Mouse (Mus musculus): ENCODE measurements around the gene Galnt2. TPM values are rescaled to one million over a fixed set of nuclear protein-coding genes. Genes with fewer than 3 reads are reported as not detected.

Gene Galnt2
- polyA plus RNA-seq, 1 experiment: 17.6 TPM

DNA sequence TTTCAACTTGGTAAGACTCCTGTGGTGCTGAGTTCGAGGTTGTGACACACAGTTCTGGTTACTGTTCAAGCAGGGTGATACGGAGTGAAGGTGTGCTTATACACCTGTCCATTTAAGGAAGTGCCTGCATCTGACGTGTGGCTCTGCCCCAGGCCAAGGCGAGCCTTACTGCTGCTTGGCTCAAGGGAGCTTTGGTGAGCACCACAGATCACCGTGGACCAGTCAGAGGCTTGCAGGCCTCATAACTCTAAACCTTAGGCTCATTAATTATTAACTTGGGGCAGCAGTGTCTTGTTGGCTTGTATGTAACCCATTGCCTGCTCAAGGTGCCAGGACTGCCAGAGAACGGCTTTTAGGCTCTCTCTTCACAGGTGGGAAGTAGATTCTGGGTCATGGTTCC lies 17.5 kb downstream of the Galnt2 start:
- WGBS: 85% methylated on average over 6 of the region's 6 CpGs

DNA sequence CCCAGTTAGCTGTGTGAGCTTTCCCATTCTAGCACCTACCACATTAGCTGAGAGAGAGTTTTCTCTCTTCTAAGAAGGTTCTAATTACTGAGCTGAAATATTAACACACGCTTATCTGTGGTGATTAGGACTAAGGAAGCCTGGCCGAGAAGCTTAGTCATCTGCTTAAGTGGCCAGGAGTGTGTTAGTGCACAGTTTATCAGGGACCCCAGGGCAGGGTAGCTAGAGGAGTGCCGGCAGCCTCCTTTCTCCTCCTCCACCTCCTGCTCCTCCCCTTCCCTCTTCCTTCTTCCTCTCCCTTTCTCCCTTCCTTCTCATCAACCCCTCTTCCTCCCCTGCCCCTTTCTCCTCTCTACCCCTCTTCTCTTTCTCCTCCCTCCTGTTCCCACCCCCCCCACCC lies 19.1 kb downstream of the Galnt2 start:
- Histone ChIP-seq H3K4me1 (ENCODE audit: control insufficient read depth, insufficient read depth, low read length) (peaks cover 21% of the 10 kb centered on the region), H3K4me3 (replicated peaks; ENCODE audit: extremely low read depth, low read depth, low read length) (no peak overlapping the region)
- 55% methylated on average over 3 of the region's 3 CpGs for WGBS
- no peak for DNase-seq
- TF ChIP-seq CTCF (IDR thresholded peaks at IDR 0.05; ENCODE audit: insufficient read depth, low read length) (no peak), POLR2A (IDR thresholded peaks at IDR 0.05; ENCODE audit: borderline replicate concordance, extremely low read depth, low read depth, low read length) (no peak)

More for the DNA sequence above, 17.5 kb downstream of the Galnt2 start:
- no peak overlapping the region for H3K4me3 ChIP-seq (replicated peaks; ENCODE audit: extremely low read depth, low read depth, low read length)
- TF ChIP-seq POLR2A (IDR thresholded peaks at IDR 0.05; ENCODE audit: borderline replicate concordance, extremely low read depth, low read depth, low read length) (no peak), CTCF (IDR thresholded peaks at IDR 0.05; ENCODE audit: insufficient read depth, low read length) (no peak)
- DNase-seq: no peak
- H3K4me1 ChIP-seq (ENCODE audit: control insufficient read depth, insufficient read depth, low read length): peaks cover 21% of the 10 kb centered on the region

DNA sequence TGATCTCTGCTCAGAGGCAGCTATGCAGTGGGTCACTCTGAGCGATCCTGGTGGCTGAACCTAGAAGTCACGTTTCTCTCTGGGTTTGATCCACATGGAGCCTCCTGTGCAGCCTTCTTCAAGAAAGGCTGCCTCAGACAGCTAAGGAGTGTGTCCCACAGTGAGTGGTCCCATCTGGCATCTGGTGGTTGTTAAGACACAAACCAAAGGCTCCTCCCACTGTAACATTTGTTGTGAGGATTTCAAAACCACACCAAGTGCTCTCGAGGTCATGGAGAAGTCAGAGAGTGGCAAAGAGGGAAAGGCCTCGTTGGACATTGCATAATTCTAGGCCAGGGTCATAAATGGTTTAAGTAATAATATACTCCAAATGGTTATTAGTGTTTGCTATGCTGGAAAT lies 19.6 kb downstream of the Galnt2 start:
- Histone ChIP-seq H3K4me1 (ENCODE audit: control insufficient read depth, insufficient read depth, low read length) (peaks cover 21% of the 10 kb centered on the region), H3K4me3 (replicated peaks; ENCODE audit: extremely low read depth, low read depth, low read length) (no peak overlapping the region)
- 40% methylated on average over 4 of the region's 4 CpGs for WGBS
- TF ChIP-seq POLR2A (IDR thresholded peaks at IDR 0.05; ENCODE audit: borderline replicate concordance, extremely low read depth, low read depth, low read length) (peak; percentile 48; the same call in 1 of the 2 replicates), CTCF (IDR thresholded peaks at IDR 0.05; ENCODE audit: insufficient read depth, low read length) (no peak)
- peak; percentile 54 for DNase-seq

GRCm38 (mm10) chr8:124252533-124252950 lies 21.4 kb downstream of the Galnt2 start:
- WGBS: 62% methylated on average over 5 of the region's 5 CpGs
- Histone ChIP-seq H3K4me1 (ENCODE audit: control insufficient read depth, insufficient read depth, low read length) (peaks cover 23% of the 10 kb centered on the region), H3K4me3 (replicated peaks; ENCODE audit: extremely low read depth, low read depth, low read length) (no peak overlapping the region)
- TF ChIP-seq POLR2A (IDR thresholded peaks at IDR 0.05; ENCODE audit: borderline replicate concordance, extremely low read depth, low read depth, low read length) (no peak), CTCF (IDR thresholded peaks at IDR 0.05; ENCODE audit: insufficient read depth, low read length) (no peak)
- peak; percentile 42 for DNase-seq

DNA sequence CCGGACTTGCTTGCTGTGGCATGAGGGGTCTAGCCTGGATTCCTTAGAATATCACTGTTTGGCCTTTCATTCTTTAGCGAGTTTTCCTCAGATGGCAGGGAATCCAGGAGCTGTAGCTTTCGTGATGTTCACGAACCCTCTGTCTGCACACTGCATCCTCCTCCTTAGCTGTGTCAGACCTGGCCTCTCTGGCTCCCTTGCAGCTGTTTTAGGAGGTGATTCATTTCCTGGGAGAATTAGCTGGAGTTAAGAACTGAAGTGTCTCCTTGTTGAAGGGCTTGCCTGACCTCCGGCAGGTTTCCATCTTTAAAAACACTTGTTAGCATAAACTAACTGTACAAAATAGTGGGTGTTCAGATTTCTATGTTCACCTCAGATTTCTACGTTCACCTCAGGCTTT lies 22.7 kb downstream of the Galnt2 start:
- Histone ChIP-seq H3K4me3 (replicated peaks; ENCODE audit: extremely low read depth, low read depth, low read length) (no peak overlapping the region), H3K4me1 (ENCODE audit: control insufficient read depth, insufficient read depth, low read length) (peaks cover 25% of the 10 kb centered on the region)
- 71% methylated on average over 6 of the region's 6 CpGs for WGBS
- TF ChIP-seq POLR2A (IDR thresholded peaks at IDR 0.05; ENCODE audit: borderline replicate concordance, extremely low read depth, low read depth, low read length): no peak
- TF ChIP-seq CTCF (IDR thresholded peaks at IDR 0.05; ENCODE audit: insufficient read depth, low read length): no peak
- no peak for DNase-seq

GRCm38 (mm10) chr8:124256841-124257240 lies 25.6 kb downstream of the Galnt2 start:
- H3K4me1 ChIP-seq (ENCODE audit: control insufficient read depth, insufficient read depth, low read length): peaks cover 22% of the 10 kb centered on the region
- no peak for TF ChIP-seq POLR2A (IDR thresholded peaks at IDR 0.05; ENCODE audit: borderline replicate concordance, extremely low read depth, low read depth, low read length)
- TF ChIP-seq CTCF (IDR thresholded peaks at IDR 0.05; ENCODE audit: insufficient read depth, low read length): no peak
- 65% methylated on average over 9 of the region's 9 CpGs for WGBS
- no peak for DNase-seq
- no peak overlapping the region for H3K4me3 ChIP-seq (replicated peaks; ENCODE audit: extremely low read depth, low read depth, low read length)

GRCm38 (mm10) chr8:124257363-124257762 lies 26.2 kb downstream of the Galnt2 start:
- DNase-seq: peak; percentile 57
- Histone ChIP-seq H3K4me3 (replicated peaks; ENCODE audit: extremely low read depth, low read depth, low read length) (no peak overlapping the region), H3K4me1 (ENCODE audit: control insufficient read depth, insufficient read depth, low read length) (peaks cover 21% of the 10 kb centered on the region)
- TF ChIP-seq CTCF (IDR thresholded peaks at IDR 0.05; ENCODE audit: insufficient read depth, low read length): no peak
- no peak for TF ChIP-seq POLR2A (IDR thresholded peaks at IDR 0.05; ENCODE audit: borderline replicate concordance, extremely low read depth, low read depth, low read length)
- WGBS: 26% methylated on average over 10 of the region's 10 CpGs

DNA sequence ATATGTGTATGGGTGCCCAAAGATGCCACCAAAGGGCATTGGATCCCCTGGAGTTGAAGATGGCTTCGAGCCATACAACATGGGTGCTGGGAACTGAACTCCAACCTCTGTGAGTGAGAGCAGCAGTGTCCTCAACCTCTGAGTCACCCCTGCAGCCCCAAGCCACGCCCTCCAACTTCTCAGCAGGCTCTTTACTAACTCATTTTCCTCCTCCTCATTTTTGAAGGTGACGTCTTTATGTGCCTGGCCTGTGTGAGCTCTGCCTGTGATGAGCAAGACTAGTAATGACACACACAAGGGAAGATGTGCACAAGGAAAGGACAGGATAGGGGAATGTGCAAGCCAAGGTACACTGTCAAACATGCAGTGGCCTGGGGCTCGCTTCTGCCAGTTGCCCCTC lies 28.0 kb downstream of the Galnt2 start:
- no peak for DNase-seq
- no peak for TF ChIP-seq CTCF (IDR thresholded peaks at IDR 0.05; ENCODE audit: insufficient read depth, low read length)
- TF ChIP-seq POLR2A (IDR thresholded peaks at IDR 0.05; ENCODE audit: borderline replicate concordance, extremely low read depth, low read depth, low read length): no peak
- WGBS: 88% methylated on average over 4 of the region's 4 CpGs
- Histone ChIP-seq H3K4me3 (replicated peaks; ENCODE audit: extremely low read depth, low read depth, low read length) (no peak overlapping the region), H3K4me1 (ENCODE audit: control insufficient read depth, insufficient read depth, low read length) (peaks cover 21% of the 10 kb centered on the region)

DNA sequence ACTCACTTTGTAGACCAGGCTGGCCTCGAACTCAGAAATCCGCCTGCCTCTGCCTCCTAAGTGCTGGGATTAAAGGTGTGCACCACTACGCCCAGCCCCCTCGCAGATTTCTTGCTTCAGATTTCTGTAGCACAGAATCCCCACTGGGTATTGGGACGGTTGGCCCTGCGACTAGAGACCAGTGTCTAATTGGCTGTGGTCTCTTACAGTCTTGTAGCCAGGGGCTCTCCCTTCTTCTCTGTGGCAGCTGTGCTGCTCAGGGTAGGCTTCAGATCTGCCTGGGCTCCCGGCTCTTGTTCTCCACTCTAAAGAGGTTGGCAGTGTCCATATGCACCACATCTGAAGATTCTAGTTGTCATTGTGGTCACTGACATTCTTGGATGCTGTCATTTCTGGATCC lies 28.7 kb downstream of the Galnt2 start:
- Histone ChIP-seq H3K4me3 (replicated peaks; ENCODE audit: extremely low read depth, low read depth, low read length) (no peak overlapping the region), H3K4me1 (ENCODE audit: control insufficient read depth, insufficient read depth, low read length) (peaks cover 29% of the 10 kb centered on the region)
- no peak for TF ChIP-seq POLR2A (IDR thresholded peaks at IDR 0.05; ENCODE audit: borderline replicate concordance, extremely low read depth, low read depth, low read length)
- no peak for TF ChIP-seq CTCF (IDR thresholded peaks at IDR 0.05; ENCODE audit: insufficient read depth, low read length)
- WGBS: 82% methylated on average over 7 of the region's 7 CpGs
- DNase-seq: no peak

GRCm38 (mm10) chr8:124260371-124260770 lies 29.2 kb downstream of the Galnt2 start:
- TF ChIP-seq CTCF (IDR thresholded peaks at IDR 0.05; ENCODE audit: insufficient read depth, low read length) (no peak), POLR2A (IDR thresholded peaks at IDR 0.05; ENCODE audit: borderline replicate concordance, extremely low read depth, low read depth, low read length) (no peak)
- Histone ChIP-seq H3K4me1 (ENCODE audit: control insufficient read depth, insufficient read depth, low read length) (peaks cover 32% of the 10 kb centered on the region), H3K4me3 (replicated peaks; ENCODE audit: extremely low read depth, low read depth, low read length) (no peak overlapping the region)
- 41% methylated on average over 12 of the region's 12 CpGs for WGBS
- DNase-seq: no peak
